Mouse (Mus musculus): Measurements from ENCODE around the gene Cxcr2. TPM values are rescaled to one million over a fixed set of nuclear protein-coding genes. Genes with fewer than 3 reads are reported as not detected.
"Not testable (repeated sequence)": the region's sequence is repeated elsewhere in the genome, so short reads cannot be mapped to it uniquely, and the experiment has no call there.

Gene Cxcr2
- polyA plus RNA-seq, 1 experiment = 0.33 TPM

DNA sequence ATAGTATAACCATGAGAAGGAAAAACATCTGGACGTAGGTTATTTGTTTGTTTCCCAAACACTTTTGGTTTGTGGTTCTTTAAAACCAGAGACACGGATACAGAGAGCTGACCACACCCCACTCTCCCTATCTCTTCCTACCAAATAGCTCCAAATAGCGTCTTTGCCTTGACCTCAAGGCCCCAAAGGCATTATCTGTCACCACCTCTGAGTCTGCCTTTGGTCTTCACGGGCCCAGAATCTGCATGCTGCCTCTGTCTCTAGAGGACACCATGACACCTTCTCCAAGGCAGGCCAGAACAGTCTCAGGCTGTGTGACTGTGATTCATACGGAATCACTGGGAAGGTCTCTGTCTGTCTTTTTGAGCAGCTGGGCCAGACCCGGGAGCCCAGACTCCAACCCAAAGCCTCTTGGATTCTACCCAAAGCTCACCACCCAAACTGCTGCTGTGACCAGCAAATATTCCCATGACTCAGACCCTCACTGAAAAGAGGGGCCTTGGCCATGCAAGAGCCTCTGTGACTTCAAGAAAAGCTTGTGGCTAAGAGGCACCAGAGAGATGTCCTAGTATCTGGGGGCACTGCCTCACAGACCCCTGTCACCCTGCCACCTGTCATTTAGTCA is 18.4 kb upstream of the Cxcr2 start:
- no peak for DNase-seq (ENCODE audit: low read depth, low spot score)
- WGBS = 56% methylated on average over 6 of the region's 6 CpGs

DNA sequence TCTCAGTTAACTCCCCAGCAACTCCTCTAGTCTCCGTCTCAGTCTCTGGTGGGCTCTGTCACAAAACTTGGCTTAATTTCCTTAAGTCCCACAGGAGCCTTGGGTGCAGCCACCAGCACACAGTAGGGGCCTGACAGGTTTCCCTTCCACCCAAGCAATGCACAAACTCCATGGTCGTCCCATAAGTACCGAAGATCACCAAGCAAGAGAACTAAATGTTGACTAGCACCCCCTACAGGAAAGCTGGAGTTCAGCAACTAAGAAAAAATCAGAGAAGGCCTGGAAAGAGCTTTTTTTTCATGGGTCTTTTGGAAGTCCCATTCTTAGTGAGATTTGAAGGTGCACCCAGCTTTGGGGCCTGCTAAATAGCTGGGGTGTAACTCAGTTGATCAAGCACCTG is 14.4 kb upstream of the Cxcr2 start:
- DNase-seq (ENCODE audit: low read depth, low spot score) = no peak
- WGBS = 59% methylated on average over 3 of the region's 3 CpGs

DNA sequence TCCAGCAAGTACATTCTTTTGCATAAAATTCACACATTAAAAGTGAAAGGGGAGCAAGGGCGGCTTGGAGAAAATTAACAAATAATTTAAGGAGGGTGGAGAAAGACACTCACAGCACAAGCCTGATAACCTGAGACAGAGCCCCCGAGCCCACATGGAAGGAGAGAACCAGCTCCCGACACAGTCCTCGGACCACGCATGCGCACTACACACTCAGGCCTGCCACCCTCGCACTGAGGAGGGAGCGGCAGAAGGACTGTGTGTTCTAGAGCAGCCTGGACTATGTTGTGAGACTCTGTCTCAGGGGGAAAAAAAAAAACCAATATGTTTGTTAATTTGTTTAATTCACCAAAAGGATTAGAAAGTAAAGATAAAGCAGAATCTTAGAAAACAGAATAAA is 12.0 kb upstream of the Cxcr2 start:
- no peak for DNase-seq (ENCODE audit: low read depth, low spot score)
- WGBS = 83% methylated on average over 8 of the region's 8 CpGs

DNA sequence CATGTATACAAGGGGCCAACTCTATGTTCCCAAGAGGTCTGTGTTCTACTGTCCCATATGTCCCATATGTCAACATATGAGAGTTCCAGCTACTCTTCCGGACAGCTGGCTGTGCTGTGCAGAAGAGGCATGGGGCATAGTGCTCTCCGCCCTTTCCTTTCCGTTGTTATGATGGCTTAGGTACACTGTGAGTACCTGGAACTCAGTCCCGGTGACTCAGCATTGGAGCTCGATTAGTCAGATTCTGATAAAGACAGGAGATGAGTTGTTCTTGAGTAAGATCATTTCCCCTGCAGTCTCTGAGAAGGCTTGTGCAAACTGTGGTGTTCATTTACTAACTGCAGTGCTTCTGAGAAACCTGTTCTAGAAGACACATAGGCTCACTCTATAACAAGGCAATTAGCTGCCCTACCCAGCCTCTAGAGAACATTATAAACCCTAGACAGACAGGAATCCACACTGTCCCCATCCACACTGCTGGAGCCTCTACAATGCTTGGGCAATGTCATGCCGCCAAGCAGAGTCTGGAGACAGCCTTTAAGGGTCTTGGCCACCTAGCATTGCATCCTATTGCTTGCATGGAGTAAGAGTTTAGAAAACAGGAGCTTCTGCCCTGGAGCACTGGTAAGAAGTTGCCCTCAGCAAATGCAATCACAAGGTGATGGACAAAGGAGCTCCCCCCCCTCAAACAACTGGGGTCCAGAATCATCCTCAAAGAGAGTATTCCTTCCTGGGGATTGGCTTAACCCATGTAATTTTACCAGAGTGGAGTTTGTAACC is 4.5 kb upstream of the Cxcr2 start:
- 38% methylated on average over 6 of the region's 6 CpGs for WGBS
- DNase-seq (ENCODE audit: low read depth, low spot score) = no peak

DNA sequence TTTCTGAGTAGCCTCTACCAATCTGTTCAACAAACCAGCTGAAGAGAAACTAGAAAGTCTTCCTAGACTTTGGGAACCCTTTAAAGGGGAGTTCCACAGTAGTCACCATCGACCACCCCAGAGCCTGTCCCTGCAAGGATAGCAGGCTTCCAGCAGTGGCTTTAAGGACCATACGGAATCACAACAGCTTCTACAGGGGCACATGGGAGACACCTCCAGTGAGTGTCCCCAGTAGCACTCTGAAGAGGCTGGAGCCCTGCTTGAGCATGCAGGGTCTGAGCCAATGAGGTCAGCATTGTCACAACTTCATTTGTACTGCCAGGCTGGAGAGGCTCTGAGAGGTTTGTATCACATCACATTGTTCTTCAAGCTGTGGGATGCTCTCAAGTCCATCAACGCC is 3.7 kb upstream of the Cxcr2 start:
- no peak for DNase-seq (ENCODE audit: low read depth, low spot score)
- 80% methylated on average over 3 of the region's 3 CpGs for WGBS

DNA sequence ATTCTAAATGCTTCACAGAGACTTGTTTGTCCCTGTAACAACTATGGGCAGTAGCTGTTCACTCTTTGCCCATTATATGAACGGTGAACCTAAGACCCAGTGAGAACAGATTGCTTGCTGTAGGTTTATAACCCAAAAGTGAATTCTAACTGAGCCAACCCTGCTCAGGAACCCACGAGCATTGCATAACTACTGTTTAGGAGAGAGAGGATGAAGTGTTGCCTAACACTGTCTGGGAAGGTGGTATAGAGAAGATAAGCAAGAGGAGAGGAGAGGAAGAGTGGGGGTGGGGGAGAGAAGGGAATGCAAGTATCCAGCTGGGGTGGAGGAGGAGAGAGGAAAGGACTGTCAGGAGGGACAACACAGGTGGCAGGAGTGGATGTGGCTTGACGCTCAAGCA is 2.7 kb upstream of the Cxcr2 start:
- DNase-seq (ENCODE audit: low read depth, low spot score) = no peak
- 53% methylated on average over 3 of the region's 3 CpGs for WGBS

DNA sequence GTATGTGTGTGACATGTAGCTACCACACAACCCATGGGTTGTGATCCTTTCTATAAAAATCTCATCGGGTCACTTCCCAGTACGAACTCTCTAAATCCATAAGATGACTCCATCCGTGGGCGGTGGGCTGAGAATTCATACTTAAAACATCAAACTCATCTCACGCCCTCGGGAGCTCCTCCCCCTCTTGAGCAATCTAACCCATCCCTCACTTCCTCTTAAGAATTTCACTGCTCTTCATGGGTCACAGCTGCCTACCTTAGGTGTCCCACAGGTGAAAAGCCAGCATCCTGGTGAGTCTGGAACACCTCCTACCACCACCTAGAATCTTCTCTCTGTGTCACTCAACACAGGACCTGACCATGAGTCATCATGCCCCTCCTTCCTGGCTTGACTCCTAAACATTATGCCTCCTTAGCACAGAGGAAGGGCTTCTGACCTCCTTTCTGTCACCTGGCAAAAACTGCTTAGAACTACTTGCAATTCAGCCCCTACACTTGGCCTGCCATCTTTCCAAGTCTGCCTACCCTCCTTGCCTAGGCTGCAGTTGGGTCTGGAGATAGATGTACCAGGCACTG is 1.7 kb downstream of the Cxcr2 start:
- no peak for DNase-seq (ENCODE audit: low read depth, low spot score)

DNA sequence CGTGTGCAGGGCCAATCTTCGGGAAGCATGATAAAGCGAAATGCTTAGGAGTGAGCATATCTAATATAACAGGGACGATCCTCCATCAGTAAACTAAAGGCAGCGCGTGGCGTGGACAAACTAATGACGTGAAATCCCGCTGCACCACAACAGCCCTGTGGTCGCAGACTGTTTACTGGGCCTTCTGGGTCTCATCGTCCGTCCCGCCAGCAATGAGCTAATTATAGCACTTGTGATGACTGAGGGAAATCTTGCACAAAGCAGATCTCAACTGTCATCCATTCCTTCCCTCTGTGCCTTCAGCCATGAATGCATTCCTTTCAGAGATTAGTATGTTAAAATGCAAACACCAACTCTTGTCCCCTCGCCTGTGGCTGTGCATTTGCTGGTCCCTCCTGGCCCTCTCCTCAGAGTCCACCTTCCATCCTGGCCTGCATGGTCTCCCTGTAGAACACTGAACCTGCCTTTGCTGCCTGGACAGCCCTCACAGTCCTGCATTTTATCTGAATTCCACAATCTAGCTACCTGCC is 2.7 kb downstream of the Cxcr2 start:
- DNase-seq (ENCODE audit: low read depth, low spot score) = no peak
- WGBS = 74% methylated on average over 14 of the region's 14 CpGs

More for the DNA sequence above, 1.7 kb downstream of the Cxcr2 start:
- WGBS = 54% methylated on average over 6 of the region's 6 CpGs

DNA sequence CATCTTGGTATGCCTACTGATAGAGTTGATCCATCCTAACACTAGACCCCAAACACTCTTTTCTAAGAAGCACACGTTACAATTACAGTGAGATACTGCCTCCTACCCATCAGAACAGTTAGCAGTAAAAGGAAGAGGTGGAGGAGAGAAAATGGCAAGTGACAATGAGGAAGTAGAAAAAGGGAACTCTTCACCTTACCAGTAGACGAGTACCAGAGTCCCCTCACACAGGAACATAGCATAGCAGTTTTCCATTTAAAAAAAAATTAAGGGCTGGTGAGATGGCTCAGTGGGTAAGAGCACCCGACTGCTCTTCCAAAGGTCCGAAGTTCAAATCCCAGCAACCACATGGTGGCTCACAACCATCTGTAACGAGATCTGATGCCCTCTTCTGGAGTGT is 5.8 kb downstream of the Cxcr2 start:
- DNase-seq (ENCODE audit: low read depth, low spot score) = not testable (repeated sequence)
- 75% methylated on average over 5 of the region's 5 CpGs for WGBS

DNA sequence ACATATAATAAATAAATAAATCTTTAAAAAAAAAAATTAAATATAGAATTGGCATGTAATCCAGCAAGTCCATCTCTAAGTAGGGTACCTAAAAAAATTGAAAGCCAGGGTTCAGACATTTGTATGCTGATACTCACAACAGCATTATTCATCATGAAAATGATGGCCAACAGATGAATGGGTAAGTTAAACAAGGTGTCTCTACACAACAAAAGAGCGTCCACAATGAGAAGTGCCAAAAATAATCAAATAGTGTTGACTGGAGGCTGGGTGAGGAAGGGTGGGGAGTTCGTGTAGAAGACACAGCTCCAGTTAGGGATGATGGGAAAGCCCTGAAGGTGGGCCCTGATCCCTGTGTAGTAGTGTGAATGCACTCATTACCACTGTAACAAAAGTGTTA is 6.2 kb downstream of the Cxcr2 start:
- WGBS = 66% methylated on average over 2 of the region's 2 CpGs

DNA sequence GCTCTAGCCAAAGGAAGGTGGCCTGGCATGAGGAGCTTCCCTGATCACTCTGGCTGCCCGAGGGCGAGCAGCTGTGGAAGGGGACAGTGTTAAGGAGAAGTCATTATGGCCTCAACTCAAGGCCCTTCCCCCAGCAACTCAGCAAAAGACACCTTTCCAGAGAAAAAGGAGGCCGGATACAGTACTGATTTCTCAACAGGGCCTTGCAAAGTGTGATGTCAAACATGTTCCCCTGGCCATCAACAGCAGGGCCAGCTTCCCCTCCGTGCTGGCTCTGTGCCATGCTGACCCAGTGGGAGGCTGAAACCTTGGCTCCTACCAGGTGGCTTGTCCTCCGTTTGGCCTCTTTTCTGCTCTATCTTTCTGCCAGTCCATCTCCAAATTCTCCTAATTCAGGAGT is 13.3 kb downstream of the Cxcr2 start:
- DNase-seq (ENCODE audit: low read depth, low spot score) = no peak
- 86% methylated on average over 5 of the region's 5 CpGs for WGBS

More for the DNA sequence above, 6.2 kb downstream of the Cxcr2 start:
- DNase-seq (ENCODE audit: low read depth, low spot score) = no peak

DNA sequence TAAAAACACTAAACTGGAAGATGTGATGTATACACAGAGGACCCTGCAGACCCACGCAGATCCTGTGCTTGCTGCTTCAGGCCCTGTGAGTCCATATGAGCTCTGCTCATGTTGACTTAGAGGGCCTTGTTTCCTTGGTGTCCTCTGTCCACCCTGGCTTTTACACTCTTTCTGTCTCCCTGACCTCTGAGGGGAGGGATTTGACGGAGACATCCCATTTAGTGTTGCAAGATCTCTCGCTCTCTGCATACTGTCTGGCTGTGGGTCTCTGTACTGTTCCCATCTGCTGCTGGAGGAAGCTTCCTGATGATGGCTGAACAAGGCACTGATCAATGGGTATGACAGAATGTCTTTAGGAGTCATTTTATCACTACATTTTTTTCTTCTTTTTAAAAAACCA is 15.9 kb downstream of the Cxcr2 start:
- DNase-seq (ENCODE audit: low read depth, low spot score) = no peak
- 93% methylated on average over 3 of the region's 3 CpGs for WGBS

DNA sequence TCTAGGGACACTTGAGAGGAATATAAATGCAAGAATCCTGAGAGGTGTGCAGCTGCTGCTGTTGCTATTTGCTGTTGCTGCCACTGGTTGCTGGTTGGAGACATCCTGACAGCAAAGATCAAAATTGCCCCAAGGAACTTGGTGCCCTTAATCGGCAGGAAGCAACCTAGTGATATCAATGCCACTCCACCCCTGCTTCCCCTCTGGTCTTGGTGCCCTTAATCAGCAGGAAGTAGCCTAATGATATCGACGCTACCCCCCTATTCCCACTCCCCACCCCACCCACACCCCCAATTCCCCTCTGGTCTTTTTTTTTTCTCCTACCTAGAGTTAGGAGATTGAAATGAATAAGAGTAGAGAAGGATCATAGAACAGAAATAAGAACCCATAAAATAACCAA is 18.9 kb downstream of the Cxcr2 start:
- no peak for DNase-seq (ENCODE audit: low read depth, low spot score)
- WGBS = 72% methylated on average over 3 of the region's 3 CpGs

DNA sequence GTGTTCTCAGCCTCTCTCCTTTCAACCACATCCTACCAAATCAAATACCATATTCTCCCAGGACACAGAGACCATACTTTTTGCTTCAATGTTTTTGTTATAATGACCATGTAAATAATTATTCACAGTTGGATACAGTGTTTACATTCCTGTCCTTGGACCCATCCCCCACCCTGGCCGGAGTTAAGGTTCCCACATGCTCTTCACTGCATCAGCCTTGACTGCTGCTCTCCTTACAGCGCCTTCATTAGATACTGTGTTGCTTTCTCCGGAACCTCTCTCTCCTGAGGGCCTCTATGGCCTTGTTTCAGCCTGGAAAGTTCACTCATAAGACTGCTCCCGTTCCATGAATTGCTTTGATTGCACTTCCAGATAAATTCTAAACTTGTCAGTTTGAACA is 21.9 kb downstream of the Cxcr2 start:
- WGBS = 53% methylated on average over 4 of the region's 4 CpGs

DNA sequence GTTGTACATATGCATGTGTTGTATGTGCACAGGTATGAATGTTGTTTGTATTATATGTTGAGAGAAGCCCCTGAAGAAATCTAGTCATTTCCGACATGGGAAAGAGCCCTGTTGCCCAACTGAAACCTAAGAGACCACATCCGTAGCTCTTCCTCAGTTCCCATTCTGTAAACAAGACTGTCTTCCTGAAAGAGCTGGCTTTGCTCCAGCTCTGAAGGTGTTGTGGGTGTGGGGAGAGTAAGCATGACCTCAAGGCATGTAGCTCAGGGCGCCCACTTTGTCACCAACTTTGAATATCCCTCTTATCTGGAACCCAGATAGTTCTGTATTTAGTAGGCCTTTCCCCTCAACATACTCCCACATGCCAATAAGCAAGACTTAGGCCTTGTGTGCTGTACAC is 24.8 kb downstream of the Cxcr2 start:
- DNase-seq (ENCODE audit: low read depth, low spot score) = no peak
- 70% methylated on average over 3 of the region's 3 CpGs for WGBS

More for the DNA sequence above, 21.9 kb downstream of the Cxcr2 start:
- DNase-seq (ENCODE audit: low read depth, low spot score) = no peak

DNA sequence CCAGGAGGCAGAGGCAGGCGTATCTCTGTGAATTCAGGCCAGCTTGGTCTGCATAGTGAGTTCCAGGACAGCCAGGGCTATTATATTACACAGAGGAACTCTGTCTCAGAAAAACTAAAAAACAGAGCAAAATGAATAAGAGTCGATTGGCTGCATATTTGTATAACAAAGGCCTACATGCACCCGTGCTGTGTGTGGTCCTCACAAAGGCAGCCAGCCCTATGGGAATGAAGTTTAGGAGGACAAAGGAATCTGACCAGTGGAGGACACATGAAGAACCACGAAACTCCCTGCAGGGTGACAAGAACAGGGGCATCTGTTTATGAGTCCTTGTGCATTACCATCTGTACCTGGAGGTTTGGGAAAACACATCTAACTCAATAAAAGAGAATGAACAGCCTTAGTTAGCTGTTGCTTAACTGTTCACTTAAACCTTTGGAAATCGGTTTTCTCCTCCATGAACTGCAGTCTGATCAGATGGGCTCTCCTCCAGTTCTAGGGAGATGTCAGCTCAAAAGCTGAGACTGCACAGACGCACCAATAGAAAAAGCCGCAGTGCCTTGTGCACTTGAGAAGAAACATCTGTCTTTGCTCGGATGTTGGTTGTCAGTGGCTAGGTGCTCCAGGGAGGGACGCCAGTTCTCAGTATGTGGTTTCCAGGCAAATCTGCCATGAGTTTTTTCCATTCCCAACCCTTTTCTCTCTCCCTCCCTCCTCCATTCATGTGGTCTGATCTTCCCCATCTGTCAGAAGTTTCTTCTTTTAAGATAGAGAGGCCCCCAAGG is 26.0 kb downstream of the Cxcr2 start:
- 72% methylated on average over 9 of the region's 9 CpGs for WGBS
- no peak for DNase-seq (ENCODE audit: low read depth, low spot score)

DNA sequence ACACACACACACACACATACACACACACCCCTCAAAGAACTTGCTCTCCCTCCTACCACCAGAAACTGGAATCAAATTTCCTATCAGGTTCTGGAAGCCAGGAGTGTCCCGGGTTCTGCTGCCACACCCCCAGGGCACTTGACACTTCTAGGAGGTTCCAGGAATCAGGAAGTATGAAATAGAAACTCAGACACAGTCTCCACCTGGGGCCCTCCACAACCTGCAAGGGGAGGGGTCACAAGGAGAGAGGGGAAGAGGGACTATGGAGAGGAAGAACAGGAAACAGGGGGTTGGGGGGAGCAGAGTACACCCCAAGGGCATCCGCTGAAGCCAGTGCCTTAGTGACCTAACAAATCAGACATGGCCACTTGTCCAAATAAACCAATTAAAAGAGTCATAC is 27.7 kb downstream of the Cxcr2 start:
- DNase-seq (ENCODE audit: low read depth, low spot score) = no peak
- WGBS = 58% methylated on average over 2 of the region's 2 CpGs

DNA sequence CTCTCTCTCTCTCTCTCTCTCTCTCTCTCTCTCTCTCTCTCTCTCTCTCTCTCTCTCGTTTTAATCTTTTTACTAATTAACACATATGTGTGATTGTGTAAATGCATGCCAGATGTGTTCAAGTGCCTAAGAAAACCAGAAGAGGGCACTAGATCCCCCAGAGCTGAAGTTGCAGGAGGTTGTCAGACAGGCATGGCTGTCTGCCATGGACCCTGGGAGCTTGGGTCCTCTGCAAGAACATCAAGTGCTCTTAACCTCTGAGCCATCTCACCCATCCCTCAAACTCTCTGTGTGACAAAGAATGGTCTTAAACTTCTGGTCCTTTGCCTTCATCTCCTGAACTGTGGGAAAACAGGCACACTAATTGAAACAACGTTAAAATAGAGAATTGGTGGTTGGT is 29.2 kb downstream of the Cxcr2 start:
- no peak for DNase-seq (ENCODE audit: low read depth, low spot score)
- 62% methylated on average over 2 of the region's 2 CpGs for WGBS

DNA sequence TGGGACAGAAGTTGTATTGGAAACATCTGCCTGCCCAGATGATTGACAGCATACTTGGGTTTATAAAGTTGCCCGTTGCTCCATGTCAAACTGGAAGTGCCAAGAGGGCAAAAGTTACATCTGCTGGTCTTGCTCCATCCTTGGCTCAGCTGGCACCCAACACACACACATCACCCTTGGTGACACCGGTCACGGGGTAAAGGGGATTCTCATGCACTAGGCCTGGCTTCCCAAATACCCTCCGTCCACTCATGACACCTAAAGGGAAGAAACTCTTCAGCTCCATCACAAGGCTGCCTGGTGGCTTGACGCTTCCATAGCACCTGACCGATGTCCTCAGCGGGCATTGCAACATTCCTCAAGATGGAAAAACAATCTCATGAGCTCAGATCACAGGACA is 36.7 kb downstream of the Cxcr2 start:
- 87% methylated on average over 7 of the region's 7 CpGs for WGBS
- no peak for DNase-seq (ENCODE audit: low read depth, low spot score)

DNA sequence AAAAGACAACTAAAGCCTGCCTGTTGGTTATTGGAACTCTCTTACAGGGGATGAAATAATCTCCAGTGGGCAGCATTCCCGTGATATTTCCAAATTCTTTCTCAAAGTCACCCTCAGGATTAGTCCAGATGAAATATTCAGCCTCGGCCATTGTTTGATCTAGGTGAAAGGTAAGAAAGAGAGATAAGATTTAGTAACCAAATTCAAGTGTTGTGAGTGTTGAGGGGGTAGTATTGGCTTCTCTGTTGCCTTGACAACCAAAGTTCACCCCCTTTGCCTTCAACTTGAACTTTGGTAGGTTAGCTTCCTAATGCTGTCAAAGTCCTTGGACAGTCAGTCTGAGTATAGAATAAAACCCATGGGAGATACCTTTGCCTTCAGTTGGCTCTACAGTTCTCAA is 38.9 kb downstream of the Cxcr2 start:
- no peak for DNase-seq (ENCODE audit: low read depth, low spot score)
- 63% methylated on average over 2 of the region's 2 CpGs for WGBS
